Mouse (Mus musculus): ENCODE data around the gene Arid2.

The Arid2 gene

DNA sequence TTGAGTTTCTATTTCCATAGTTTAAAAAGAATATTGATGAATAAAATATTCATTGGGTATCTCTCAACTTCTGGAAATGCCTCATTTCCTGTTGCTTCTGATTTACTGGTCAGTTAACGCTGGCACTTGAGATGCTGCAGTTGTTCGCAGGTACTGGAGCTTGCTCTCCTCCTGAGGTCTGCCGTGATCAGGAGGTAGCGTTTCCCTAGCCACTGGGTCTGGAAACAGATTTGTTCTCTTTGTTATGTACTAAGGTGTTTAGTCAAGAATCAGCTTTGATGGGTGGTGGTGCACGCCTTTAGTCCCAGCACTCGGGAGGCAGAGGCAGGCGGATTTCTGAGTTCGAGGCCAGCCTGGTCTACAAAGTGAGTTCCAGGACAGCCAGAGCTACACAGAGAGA lies 54.8 kb downstream of the Arid2 start:
- in situ Hi-C loops (cut with MboI, MseI): no loop called here

DNA sequence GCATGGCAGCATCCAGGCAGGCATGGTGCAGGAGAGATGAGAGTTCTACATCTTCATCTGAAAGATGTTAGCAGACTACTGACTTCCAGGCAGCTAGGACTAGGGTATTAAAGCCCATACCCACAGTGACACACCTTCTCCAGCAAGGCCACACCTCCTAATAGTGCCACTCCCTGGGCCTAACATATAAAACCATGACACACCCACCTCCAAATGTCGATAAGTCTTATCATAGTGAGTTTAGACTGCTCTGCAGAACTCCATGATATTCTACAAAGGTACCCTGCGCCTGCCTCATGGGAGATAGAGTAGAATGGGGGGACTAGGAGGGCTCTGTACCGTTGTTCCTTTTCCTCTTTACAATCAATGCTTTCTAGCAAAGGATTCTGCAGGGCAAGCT lies 55.6 kb downstream of the Arid2 start:
- in situ Hi-C loops (cut with MboI, MseI): no loop called here

DNA sequence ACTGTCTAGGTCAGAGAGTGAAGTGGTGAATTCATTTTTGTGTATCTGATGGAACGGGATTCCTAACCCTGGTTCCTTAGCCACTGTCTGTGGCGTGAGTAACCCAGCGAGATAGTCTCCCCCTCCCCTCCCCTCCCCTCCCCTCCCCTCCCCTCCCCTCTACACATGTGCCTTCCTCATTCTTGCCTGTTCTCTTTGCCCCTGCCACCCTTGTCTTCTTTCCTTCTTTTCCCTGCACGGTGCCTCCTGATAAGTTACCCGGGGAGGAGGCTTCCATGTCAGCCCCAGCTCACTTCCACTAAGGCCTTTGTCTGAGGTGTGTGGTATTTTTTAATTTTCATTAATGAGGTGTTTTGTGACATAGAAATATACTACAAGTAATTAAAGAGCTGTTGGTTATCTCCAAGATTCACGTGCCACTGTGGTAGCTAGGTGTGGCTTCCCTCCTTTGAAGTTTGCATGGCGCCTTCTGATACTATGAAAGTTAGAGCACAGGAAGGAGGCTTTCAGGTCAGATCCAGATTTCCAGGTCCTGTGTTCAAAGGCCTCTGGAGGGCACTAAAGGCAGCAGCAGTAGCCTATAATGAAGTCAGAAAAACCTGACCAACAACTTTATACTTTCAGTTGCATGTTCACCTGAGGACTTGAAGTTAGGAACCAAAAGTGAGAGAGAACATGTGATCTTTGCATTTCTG lies 57.4 kb downstream of the Arid2 start:
- in situ Hi-C loops (cut with MboI, MseI): no loop called here

DNA sequence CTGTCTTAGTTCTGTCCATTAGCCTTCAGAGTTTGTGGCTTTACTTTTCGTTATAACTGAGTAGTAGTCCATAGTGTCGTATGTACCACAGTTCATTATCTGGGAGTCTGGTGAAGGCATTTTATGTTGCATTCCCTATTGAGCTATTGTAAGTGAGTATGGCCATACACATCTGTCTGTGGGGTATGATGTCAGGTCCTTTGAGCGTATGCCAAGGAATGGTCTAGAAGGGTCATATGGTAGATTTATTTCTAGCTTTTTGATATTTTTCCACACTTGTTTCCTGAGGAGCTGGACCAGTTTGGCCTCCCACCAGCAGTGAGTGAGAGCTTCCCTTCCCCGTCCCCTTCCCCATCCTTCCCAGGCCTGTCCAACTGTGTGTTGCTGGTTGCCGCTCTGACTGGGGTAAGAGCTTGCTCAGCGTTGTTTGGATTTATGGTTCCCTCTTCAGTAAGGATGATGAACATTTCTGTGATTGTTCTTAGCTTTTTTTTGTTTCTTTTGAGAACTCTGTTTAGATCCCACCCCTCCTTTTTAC lies 58.1 kb downstream of the Arid2 start:
- in situ Hi-C loops (cut with MboI, MseI): no loop called here

DNA sequence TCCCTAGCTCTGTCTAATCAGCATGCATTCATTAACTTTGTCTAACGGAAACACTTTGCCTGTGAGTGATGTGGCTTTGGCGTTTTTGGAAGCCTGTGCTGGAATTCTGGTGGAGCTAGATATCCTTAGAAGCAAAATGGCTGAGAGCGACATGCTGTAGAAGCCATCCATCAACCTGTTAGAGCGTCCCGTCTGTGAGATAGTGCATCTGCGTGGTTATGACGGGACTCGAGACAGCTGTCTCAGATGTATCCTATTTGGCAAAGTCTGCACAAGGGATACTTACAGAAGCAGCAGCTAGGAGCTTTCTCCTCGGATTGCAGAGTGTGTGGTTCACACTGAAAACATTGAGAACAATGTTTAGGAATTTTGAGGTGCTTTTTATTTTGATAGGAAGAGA lies 64.1 kb downstream of the Arid2 start:
- in situ Hi-C loops (cut with MboI, MseI): no loop called here

DNA sequence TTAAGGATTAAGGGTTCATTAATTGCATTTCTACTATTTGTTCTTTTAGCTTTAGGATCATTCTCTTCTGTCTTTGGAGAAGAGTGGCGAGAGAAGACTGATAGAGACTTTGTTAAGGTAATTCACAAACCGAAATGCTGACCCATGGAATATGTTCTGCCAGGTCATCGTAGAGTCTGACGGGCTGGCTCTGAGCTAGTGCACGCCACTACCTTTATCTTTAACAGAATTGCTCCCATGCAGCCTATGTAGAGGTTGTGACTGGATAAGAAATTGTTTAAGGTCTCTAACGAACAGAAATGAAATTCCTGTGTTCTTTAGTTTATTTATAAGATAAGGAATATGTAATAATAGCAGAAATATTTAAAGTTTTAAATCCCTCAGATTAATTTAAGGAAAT lies 71.6 kb downstream of the Arid2 start:
- in situ Hi-C loops (cut with MboI, MseI): no loop called here

DNA sequence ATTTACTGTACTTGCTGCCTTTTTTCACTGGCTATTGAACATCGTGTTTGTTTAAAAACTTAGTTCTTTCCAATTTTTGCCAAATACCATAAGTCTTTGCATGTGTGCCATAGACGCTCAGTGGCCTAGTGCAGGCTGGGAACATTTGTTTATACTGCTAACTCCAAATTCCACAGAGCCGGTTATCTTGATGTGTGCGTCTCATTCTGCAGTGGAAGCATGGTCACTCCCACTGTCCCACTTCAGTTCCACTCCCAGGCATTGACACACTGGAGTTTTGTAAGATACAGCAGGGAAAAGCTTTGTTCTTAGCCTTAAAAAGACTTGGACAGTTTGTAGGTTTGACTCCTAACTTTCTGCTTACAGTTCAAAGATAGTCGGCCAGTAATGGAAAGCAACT lies 73.3 kb downstream of the Arid2 start:
- in situ Hi-C loops (cut with MboI, MseI): no loop called here

DNA sequence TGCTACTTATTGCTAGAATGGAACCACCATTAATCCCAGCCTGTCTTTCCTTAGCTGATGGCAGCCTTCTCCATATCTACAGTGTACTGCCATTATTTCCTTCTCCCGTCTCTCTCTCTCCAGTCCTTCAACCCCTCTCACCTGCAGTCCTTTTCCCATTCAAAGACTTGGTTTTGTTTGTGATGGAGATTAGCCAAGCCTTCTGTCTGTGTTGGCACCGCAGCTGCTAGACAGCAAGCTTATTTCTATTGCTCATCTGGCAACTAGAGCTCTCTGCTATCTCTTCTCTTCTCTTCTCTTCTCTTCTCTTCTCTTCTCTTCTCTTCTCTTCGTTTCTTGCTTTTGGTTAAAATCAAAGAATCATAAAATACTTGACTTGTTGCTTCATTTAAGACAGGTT lies 78.0 kb downstream of the Arid2 start:
- in situ Hi-C loops (cut with MboI, MseI): no loop called here

DNA sequence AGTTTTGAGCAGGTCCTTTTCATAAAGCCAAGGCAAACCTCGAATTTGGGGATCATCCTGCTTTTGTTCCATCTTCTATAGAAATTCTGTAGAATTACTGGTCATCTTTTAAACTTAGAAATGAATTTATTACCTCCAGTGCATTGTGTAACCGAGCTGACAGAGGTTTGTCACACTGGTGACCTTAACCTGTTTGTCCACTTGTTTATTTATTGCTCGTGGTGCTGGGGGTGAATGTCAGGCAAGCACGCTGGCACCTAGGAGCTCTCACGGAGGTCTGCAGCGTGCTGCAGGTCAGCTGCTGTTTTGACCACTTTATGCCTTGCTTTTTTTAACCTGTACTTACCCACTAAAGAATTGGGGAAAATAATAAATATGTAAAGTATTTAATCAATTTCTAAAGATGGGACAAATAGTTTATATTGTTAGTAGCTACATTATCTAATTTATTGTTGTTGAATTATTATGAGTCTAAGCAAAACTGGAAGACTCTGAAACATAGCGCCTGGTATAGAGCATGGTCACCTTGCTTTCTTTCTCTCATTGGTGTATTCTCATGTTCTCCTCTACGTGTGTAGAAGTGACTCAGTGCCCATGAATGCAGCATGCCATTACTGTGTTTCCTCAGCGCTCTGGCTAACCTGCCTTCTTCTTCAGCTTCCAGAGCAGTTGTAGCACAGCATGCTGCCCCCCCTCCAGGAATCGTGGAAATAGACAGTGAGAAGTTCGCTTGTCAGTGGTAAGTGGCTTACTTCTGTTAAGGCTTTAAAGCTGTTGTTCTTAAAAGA lies 79.1 kb downstream of the Arid2 start:
- in situ Hi-C loops (cut with MboI, MseI): no loop called here

DNA sequence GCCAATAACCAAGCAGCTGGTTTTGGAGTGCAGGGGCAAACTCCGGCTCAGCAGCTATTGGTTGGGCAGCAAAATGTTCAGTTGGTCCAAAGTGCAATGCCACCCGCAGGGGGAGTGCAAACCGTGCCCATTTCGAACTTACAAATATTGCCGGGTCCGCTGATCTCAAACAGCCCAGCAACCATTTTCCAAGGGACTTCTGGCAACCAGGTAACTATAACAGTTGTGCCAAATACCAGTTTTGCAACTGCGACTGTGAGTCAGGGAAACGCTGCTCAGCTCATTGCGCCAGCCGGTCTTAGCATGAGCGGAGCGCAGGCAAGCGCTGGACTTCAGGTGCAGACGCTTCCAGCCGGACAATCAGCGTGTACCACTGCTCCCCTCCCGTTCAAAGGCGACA lies 84.0 kb downstream of the Arid2 start:
- in situ Hi-C loops (cut with MboI, MseI): no loop called here

DNA sequence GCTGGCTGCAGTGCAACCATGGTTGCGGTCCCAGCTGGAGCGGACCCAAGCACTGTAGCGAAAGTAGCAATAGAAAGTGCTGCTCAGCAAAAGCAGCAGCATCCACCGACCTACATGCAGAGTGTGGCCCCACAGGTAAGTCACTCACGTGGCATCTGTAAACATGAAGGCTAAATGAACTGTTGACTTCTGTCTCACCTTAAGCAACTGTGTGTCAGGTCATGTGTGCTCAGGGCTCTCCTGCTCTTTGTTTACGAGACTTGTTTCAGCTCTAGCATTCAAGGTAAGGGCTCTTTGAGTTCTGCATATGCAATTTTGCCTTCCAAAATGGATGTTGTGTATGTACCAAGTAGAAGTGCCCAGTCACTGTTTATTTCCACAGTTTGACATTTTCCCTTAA lies 85.3 kb downstream of the Arid2 start:
- in situ Hi-C loops (cut with MboI, MseI): no loop called here

DNA sequence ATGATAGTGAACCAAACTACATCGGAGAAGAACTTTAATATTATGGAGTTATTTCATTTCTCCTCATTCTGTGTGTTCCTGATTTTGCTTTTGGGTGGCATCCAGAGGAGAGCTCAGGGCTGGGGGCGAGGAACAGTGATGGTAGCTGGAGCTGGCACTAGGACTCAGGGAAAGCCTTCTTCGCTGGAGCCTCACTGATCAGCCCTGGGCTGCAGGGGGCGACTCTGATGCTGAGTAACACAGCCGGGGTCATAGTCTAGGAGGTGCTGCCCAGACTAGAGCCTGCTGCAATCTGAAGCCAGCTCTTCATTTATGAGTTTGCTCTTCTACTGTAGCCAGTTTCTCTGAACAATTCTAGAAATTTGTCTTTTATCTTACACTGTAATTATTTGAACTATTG lies 85.8 kb downstream of the Arid2 start:
- in situ Hi-C loops (cut with MboI, MseI): no loop called here

DNA sequence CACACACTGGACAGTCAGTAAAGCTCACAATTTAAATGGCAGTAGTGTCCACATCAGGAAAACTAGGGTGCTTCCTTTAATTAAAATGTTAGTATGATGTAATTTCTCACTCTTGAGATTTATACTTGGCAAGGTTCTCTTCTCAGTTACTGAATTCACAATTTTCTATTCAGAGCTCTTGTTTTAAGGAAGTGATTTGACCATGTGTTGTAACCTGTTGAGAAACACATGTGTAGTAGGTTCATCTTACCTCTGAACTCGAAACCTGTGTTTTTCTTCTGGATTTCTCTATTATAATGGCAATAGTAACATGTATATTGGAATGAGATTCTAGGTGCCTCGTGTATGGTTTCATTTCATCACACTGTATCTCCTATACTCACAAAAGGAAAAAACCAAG lies 88.9 kb downstream of the Arid2 start:
- in situ Hi-C loops (cut with MboI, MseI): no loop called here

DNA sequence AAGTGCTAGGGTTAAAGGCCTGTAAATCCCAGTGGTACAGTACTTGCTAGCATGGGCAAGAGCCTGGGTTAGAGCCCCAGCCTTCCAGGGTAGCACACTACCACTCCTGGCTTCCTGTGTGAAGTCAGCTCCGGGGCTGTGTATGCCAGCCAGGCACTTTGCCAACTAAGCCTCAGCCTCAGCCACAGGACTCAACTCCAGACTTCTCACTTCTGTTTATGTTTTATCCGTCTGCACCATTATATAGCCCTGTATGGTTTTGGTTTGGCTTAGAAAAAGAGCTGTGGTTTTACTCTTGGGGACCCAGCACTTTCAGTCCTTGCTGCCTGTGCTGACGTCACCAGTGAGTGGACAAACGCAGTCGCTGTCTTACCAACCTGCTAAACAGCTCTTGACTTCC lies 89.9 kb downstream of the Arid2 start:
- in situ Hi-C loops (cut with MboI, MseI): no loop called here

DNA sequence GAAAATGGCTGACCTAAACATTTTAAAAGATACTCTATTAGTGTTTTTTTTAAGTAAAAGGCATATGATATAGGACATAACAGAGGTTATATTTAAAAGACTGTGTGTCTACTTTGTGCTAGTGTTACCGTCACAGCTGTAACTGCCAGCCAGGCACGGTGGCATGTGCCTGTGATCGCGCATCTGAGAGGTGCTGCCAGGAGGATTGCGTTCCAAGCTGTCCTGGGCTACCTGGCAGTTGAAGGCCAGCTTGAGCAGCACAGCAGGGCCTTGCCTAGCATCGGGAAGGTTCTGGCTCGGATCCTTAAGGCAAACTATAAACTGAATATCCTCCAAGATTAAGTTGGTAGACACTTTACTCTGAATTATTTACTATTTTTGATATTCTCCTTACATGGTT lies 90.4 kb downstream of the Arid2 start:
- in situ Hi-C loops (cut with MboI, MseI): no loop called here

DNA sequence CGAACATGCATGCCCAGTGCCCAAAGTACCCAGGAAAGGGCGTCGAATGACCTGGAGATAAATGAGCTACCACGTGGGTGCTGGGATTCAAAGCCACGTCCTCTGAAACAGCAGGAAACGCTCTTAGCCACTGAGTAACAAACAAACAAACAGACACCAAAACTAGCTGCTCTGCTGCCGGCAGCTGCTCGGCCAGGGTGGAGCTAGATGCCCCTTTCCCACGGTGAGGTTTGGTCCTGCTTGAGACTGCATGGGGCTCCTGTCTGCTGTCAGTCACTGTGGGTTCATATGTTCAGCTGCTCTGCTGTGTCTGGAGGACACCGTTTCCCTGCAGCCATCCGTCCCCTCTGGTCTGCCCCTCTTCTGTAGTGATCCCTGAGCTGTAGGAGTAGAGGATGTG lies 94.9 kb downstream of the Arid2 start:
- in situ Hi-C loops (cut with MboI, MseI): no loop called here

DNA sequence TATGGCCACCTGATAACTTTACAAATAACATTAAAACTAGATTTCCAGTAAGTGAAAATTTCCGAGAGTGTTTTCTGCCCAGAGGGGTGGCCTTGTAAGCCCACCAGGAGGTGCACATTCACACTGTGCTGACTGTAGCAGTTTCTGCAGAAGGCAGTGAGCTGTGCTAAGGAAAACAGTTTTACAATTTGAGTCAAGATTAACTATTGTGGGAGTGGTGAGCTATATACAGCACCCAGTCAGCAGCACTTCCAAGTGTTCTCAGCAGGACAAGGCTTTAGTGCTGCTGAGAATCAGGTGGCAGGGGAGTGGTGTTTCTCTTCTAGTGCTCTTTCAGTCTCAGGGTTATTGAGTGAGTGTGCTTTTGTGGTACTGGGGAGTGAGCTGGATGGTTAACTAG lies 101.2 kb downstream of the Arid2 start:
- in situ Hi-C loops (cut with MboI, MseI): no loop called here

DNA sequence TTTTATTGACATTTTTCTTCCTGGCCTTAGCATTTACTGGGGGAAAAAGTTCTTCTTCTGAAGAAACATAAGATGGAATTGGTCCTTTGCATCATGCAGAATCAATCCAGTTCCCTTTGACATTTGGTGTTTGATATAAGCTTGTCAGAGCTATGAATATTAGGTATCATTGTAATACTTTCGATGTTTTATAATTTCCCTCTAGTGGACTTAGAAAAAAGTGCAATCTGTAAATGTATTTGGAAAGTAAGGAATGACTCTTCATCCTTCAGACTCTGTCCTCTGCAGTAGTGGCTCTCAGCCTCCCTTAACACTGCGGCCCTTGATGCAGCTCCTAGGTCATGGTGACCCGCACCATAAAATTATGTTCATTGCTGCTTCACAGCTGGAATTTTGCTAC lies 105.6 kb downstream of the Arid2 start:
- in situ Hi-C loops (cut with MboI, MseI): no loop called here

DNA sequence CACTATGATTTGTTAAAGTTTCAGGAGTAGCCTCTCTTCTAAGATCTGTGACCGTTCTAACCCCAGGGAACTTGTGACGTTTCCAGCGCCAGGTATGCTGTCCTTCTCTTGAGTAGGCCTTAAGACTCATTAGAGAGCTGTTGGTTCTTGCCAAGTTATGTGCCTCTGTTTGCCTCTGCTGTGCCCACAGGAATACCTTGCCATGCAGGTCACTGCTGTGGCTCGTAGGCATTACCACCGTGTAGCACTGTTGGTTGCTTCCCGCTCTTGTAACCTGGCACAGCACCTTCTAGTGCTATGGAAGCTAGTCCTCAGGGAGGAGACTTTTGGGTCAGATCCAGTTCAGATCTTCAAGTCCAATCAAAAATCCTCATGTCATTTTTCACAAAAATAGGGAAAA lies 107.8 kb downstream of the Arid2 start:
- in situ Hi-C loops (cut with MboI, MseI): no loop called here

DNA sequence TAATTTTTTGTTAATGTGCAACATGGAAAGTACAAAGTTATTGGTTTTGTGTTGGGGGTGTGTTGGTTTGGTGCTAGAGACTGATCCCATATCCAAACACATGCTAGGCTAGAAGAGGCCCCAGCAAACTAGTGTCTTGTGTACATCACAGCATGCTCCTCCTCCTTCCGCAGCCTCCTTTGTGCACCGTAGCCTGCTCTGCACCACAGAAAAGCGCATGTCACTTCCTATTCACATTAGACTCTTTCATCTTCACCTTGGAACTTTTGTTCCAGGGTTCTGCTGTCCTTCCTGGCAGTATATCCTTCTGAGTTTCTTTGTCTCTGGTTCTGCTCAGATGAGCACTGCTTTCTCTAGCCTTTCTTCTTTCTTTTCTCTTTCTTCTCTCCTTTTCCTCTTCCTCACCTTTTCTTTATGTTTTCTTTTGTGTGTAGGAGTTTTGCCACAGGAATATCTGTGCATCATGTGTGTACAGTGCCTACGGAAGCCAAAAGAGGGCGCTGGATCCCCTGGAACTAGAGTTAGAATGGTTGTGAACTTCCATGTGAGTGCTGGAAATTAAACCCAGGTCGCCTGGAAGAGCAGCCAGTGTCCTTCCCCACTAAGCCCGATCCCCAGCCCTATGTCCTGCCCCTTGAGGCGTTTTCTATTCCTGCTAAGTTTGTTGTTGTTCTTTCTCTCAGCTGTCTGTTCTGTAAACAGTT lies 109.5 kb downstream of the Arid2 start:
- in situ Hi-C loops (cut with MboI, MseI): no loop called here

DNA sequence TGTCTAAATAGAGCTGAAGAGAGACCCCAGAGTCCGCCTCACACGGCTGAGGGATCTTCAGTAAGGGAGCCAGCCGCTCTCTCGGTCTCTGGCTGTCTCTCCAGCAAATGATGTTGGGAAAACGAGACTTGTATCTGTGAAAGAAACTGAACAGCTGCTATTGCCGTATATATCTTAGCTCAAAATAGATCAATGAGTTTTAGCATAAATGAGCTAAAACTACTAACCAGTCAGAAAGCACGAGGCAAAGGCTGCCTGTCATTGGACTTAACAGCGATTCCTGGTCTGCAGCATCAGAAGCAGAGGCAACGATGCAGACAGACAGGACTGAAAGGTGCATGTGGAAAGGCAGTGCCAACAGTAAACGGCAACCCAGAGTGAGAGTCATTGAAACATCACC lies 111.0 kb downstream of the Arid2 start:
- in situ Hi-C loops (cut with MboI, MseI): no loop called here

DNA sequence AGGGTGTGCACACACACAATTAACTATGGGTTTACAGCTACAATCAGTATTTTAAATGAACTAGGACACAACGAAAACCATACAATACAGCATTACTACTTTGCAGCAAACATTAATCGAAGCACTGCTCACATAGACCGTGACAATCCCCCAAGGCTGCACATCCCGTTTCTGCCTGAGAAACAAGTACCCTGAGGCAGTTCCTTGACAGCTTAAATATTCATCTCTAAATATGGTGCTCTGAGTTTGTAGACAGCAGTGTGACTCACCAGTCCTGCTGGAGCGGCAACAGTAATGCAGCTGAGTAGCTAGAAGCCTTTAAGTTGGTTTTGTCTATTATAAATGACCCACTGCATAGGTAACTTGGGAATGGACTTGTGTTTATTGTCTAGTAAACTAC lies 118.2 kb downstream of the Arid2 start:
- in situ Hi-C loops (cut with MboI, MseI): no loop called here

DNA sequence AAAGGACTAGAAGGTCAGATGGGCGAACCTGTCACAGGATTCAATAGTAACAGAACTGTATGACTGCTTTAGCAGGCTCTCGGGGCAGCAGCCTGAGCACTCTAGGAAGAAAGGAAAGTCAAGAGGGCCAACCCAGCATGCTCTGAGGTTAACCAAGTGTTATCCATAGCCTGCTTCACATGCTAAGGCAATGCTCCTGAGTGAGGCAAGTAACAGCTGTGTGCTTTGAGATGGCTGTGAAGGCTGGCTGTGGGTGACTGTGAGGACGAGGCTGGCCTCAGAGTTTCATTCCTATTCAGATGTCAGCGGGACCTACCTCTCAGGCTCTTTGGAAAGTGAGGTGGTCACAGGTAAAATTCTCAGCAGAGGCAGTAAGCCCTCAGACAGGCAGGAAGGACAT lies 118.9 kb downstream of the Arid2 start:
- in situ Hi-C loops (cut with MboI, MseI): no loop called here
